Mouse (Mus musculus) CH12F3 (cell line): ENCODE results near the gene Lrrc17.

Experiments
- in situ Hi-C: fragments of 300-500 bp; cut with MboI; formaldehyde crosslinking; loops from 2 replicates; pipeline ENCODE4 v1.14.3; 2020; ENCODE audit warnings: low sequenced_read_pairs

The Lrrc17 gene

GRCm38 (mm10) chr5:21543409-21544201 is at the start of gene Lrrc17:
Gene Lrrc17, plus strand, starts transcription at chr5:21543559.
- in situ Hi-C loops = no loop called here

- in situ Hi-C loops = no loop called here
Observed at GRCm38 (mm10) chr5:21494781-21495180, 48.6 kb upstream of the Lrrc17 start.

GRCm38 (mm10) chr5:21496321-21496720 is 47.0 kb upstream of the Lrrc17 start:
- in situ Hi-C loops = no loop called here

- in situ Hi-C loops = no loop called here
Observed at GRCm38 (mm10) chr5:21496881-21497280, 46.5 kb upstream of the Lrrc17 start.

GRCm38 (mm10) chr5:21498490-21498889 is 44.9 kb upstream of the Lrrc17 start:
- in situ Hi-C loops = no loop called here

- in situ Hi-C loops = no loop called here
Observed at GRCm38 (mm10) chr5:21498925-21499324, 44.4 kb upstream of the Lrrc17 start.

- in situ Hi-C loops = no loop called here
Observed at GRCm38 (mm10) chr5:21500133-21500532, 43.2 kb upstream of the Lrrc17 start.

GRCm38 (mm10) chr5:21500941-21501340 is 42.4 kb upstream of the Lrrc17 start:
- in situ Hi-C loops = no loop called here

GRCm38 (mm10) chr5:21502936-21503610 is 40.3 kb upstream of the Lrrc17 start:
- in situ Hi-C loops = no loop called here

- in situ Hi-C loops = no loop called here
Observed at GRCm38 (mm10) chr5:21505159-21505558, 38.2 kb upstream of the Lrrc17 start.

- in situ Hi-C loops = no loop called here
Observed at GRCm38 (mm10) chr5:21506887-21507286, 36.5 kb upstream of the Lrrc17 start.

- in situ Hi-C loops = no loop called here
Observed at GRCm38 (mm10) chr5:21509801-21510200, 33.6 kb upstream of the Lrrc17 start.

- in situ Hi-C loops = no loop called here
Observed at GRCm38 (mm10) chr5:21513363-21513762, 30.0 kb upstream of the Lrrc17 start.

- in situ Hi-C loops = no loop called here
Observed at GRCm38 (mm10) chr5:21517562-21517961, 25.8 kb upstream of the Lrrc17 start.

GRCm38 (mm10) chr5:21518207-21518606 is 25.2 kb upstream of the Lrrc17 start:
- in situ Hi-C loops = no loop called here

- in situ Hi-C loops = no loop called here
Observed at GRCm38 (mm10) chr5:21519166-21519565, 24.2 kb upstream of the Lrrc17 start.

GRCm38 (mm10) chr5:21526835-21527485 is 16.4 kb upstream of the Lrrc17 start:
- in situ Hi-C loops = no loop called here

- in situ Hi-C loops = no loop called here
Observed at GRCm38 (mm10) chr5:21527488-21527911, 15.9 kb upstream of the Lrrc17 start.

GRCm38 (mm10) chr5:21528068-21528842 is 15.1 kb upstream of the Lrrc17 start:
- in situ Hi-C loops = no loop called here

- in situ Hi-C loops = no loop called here
Observed at GRCm38 (mm10) chr5:21529110-21529720, 14.1 kb upstream of the Lrrc17 start.

GRCm38 (mm10) chr5:21532126-21532525 is 11.2 kb upstream of the Lrrc17 start:
- in situ Hi-C loops = no loop called here
